Mouse (Mus musculus) frontal cortex, adult 2 months (tissue): ENCODE measurements at regions not wholly inside any gene's neighbourhood (a gene's known extent, or its start where the extent isn't known, plus 50 kb on each side); places are given as distances from the start of the nearest gene placed in this dataset.
"Not testable (repeated sequence)": the region's sequence is repeated elsewhere in the genome, so short reads cannot be mapped to it uniquely, and the experiment has no call there.

Experiments used
- DNase-seq, 2 experiments: peaks; one replicate each; pipeline ENCODE4 v3.0.0; 2022; ENCODE audit warnings: low spot score in 1 of 2; ENCODE audit errors: extremely low spot score in 1 of 2

- no peak for DNase-seq
Measured at GRCm38 (mm10) chr12:95384248-95384964, 307.6 kb upstream of the Flrt2 start.

DNA sequence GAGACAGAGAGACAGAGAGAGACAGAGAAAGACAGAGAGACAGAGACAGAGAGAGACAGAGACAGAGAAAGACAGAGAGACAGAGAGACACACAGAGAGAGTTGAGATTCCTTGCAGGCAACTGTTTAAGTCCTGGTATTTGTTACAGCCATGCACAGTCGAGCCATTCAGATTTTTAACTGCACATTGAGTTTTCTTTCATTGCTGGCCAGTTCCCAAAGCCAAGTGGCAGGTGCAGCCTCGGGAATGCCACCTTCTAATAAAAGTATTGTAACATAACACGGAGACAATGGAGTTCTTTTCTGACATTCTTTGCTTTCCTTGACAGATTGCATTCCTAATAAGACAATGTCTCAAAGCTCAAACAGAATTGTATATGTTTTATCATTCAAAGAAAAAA lies 306.3 kb upstream of the Flrt2 start:
- no peak for DNase-seq

DNA sequence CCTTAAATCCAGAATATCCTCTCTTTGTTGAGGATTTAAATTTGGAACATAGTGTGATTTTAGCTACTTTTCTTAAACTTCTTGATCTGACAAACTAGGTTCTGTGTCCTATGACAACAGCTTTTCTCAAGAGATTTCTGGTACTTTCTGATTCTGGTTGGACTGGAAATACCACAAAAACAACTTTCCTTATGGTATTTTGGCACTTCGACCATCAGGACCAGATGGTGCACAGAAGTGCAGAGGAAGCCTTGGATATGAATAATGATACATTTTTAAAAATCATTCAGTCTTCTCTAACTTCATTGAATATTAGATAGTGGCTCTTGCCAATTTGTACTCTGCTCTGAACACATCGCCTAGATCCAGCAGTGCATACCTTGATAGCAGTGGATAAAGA lies 303.8 kb upstream of the Flrt2 start:
- peak; percentile 74 to 79 for DNase-seq

DNA sequence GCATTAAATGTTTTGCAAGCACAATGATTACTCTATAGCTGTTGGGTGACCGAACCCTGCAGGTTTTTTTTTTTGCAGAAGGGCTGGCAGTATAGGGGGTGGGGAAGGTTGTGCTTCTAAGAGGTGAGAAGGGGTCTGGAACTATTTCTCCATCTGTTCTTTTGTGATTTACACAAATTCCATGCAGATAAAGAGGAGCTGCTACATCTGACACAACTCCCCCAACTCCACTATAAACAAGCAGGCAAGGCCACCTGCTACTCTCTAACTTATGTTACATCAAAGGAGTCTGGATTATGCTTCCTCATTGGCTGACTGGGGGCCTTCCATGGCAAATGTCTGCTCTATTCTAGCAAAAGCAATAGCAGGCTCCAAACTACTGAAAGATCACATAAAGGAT lies 299.2 kb upstream of the Flrt2 start:
- no peak for DNase-seq

GRCm38 (mm10) chr12:95394991-95395530 lies 297.0 kb upstream of the Flrt2 start:
- DNase-seq = no peak

GRCm38 (mm10) chr12:95420861-95421260 lies 271.2 kb upstream of the Flrt2 start:
- no peak for DNase-seq

DNA sequence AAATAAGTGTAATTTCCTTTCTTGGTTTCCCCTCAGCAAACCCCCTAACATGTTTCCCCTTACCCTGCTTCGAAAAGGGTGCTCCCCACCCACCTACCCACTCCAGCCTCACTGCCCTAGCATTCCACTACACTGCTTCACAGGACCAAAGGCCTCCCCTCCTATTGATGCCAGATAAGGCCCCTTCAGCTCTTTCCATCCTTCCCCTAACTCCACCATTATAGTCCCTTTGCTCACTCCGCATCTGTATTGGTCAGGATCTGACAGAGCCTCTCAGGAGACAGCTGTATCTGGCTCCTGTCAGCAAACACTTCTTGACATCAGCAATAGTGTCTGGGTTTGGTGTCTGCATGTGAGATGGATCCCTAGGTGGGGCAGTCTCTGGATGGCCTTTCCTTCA lies 267.3 kb upstream of the Flrt2 start:
- DNase-seq = no peak

DNA sequence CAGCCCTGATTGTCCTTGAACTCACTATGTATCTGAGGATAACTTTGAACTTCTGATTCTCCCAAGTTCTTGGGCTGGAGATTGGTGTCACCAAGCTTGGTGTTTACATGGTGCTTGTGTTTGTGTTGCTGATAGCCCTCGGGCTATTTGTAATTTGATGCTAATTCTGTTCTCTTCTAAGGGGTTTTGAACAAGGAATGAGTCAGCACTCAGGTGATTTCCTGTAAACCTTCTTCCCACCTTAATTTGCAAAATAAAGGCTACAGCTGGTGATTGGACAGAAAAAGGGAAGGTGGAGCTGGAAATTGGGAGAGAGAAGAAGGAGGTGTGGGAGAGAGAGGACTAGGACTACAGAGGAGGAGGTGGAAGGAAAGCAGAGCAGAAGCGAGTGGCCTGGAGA lies 254.8 kb upstream of the Flrt2 start:
- DNase-seq = no peak

DNA sequence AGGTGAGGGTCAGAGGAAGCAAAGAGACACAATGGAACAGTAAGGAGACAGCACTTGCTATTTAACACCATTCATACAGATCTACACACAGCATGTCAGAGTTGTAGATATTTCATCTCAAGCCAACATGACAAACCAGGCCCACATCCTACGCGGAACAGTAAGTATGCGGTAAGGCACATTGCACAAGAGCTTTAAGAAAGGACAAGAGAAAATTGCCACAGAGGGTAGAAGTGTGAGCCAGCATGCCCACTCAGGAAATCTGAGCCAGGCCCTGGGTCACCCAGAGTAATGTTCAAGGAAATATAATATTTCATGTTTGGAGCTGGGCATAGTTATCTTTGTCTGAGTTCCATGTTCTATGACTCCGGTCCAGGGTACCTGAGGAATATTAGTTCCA lies 234.5 kb upstream of the Flrt2 start:
- no peak for DNase-seq

- DNase-seq = no peak
Measured at GRCm38 (mm10) chr12:95466502-95467490, 225.2 kb upstream of the Flrt2 start.

GRCm38 (mm10) chr12:95469897-95470296 lies 222.1 kb upstream of the Flrt2 start:
- DNase-seq = no peak

DNA sequence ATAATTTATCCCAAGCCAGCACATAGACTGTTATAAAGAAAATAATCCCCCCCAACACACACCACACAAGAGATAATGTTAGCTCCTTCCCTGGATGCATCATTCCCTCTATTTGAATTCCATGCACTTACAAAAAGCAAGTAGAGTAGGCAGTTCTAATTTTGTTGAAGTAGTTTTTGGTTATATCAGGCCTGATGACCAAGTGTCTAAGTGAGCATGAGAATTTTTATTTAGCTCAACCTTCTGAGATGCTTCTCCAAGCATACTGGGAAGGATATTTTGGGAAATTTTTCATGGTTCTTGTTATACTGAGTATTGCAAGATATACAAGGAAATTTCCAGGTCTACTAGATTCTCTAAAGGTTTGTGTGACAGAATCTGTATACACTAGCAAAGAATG lies 205.5 kb upstream of the Flrt2 start:
- no peak for DNase-seq

DNA sequence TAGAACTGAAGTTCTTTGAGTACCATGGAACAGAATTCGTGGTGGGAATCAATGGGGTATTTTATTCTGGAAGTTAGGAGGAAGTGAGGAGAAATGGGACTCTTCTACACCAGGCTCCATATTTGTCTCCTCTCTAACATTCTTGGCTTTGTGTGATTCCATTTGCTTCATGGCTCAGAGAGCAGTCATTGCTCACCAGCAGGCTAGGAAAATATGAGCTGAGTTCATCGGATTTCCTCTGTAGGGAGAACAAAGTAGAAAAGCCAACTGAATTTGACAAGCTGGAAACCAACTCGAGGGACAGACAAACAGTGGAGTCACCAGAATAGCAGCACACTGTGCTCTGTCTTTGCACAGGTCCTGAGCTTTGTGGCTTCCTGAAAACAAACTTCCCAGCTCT lies 203.7 kb upstream of the Flrt2 start:
- no peak for DNase-seq

- DNase-seq = no peak
Measured at GRCm38 (mm10) chr12:95489374-95489773, 202.7 kb upstream of the Flrt2 start.

- no peak for DNase-seq
Measured at GRCm38 (mm10) chr12:95489848-95490247, 202.2 kb upstream of the Flrt2 start.

GRCm38 (mm10) chr12:95491806-95492436 lies 200.1 kb upstream of the Flrt2 start:
- not testable (repeated sequence) for DNase-seq

- DNase-seq = no peak
Measured at GRCm38 (mm10) chr12:95501443-95501842, 190.6 kb upstream of the Flrt2 start.

- no peak for DNase-seq
Measured at GRCm38 (mm10) chr12:95520008-95520407, 172.0 kb upstream of the Flrt2 start.

DNA sequence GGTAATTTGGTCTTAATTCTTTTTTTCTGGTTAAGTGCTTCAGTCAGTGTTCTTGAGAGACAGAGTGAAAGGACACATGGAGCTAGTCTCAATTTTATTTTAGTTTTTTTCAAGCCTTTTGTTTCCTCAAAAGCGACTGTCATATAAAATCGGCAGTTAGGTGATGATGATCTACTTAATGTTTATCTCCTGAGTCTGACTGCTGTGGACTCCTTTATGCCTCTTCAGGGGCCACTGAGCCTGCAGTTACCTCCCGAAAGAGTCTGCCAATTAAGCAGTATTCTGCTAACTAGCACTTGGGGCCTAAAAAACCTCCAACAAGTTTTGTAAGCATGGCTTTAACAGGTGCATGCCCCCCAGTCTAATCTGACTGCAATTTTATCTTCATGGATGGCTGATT lies 170.0 kb upstream of the Flrt2 start:
- no peak for DNase-seq

DNA sequence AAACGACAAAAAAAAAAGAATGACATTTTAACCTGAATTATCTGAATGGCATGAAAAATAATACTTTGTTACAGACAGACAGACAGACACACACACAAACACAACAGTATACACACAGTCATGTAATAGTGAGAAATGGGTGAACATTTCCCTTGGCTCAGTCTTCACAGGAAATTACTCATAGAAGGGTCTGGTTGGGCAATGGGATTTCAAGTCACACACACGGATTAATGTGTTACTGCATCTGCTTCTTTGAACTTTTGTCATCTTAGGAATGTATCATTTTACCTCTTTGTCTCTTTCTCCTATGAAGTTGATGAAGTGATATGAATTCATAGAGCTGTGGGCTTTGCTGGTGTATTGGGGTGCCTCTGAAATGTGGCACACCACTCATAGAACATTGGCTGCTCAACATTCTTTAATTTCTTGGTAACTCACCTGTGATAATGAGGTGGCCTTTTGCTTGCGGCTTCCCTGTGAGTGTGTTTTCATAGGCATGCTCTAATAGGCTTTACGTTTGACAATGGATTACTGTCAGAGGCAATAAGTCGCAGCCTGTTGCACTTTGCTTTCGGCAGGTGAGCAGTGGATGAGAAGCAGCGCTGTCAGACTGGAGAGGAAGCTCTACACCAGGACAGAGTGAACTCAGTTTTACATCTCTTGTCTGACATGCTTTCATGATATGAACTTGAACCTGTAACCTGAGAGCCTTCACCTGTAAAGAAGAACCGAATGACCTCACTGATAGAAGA lies 158.0 kb upstream of the Flrt2 start:
- no peak for DNase-seq
